Mouse (Mus musculus): ENCODE data around the gene Agt. TPM values are rescaled to one million over a fixed set of nuclear protein-coding genes. Genes with fewer than 3 reads are reported as not detected.

The Agt gene
- polyA plus RNA-seq (2015; fragmentation: Nextera tagmentation; extraction: Ambion mirVana) = 52.0 and 94.9 TPM in 2 replicates

DNA sequence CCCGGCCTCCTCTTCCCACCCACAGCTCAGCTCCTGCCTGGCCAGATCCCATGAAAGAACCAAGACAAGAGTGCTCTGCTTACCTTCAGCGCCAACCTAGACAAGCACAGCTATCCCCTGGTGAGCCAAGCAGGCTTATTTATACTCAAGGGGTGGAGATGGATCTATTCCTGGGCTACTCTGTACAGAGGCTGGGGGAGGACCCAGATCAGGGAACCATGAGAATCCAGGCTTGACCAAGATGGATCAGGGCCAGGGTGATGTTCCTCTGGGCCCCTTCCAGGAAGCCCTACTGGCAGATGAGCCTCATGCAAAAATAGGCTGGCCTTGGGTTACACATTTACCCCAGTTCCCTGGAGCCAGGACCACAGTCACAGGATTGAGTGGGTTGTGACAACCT lies at the start of gene Agt:
Gene Agt (minus strand): TSS at position 114 of the 400 bp plus-strand sequence.

GRCm38 (mm10) chr8:124575811-124576210 lies 6.3 kb upstream of the Agt start, which contains the start of gene Capn9:
Capn9 (plus strand) TSS chr8:124576111.

GRCm38 (mm10) chr8:124520249-124521080 lies 49.0 kb downstream of the Agt start, which contains the start of gene Cog2:
Cog2 (plus strand) TSS chr8:124520767.

Other genes starting within 250 kb of the Agt start
- gene Pgbd5, start 130.0 kb downstream of the Agt start, polyA plus RNA-seq (2015; fragmentation: Nextera tagmentation; extraction: Ambion mirVana) = 1.6 and 1.8 TPM in 2 replicates
- 22.5 and 23.2 TPM in 2 replicates for gene Cog2, start 48.9 kb downstream of the Agt start, polyA plus RNA-seq (2015; fragmentation: Nextera tagmentation; extraction: Ambion mirVana)
- 0.14 and 0.33 TPM in 2 replicates for gene Capn9, start 6.4 kb upstream of the Agt start, polyA plus RNA-seq (2015; fragmentation: Nextera tagmentation; extraction: Ambion mirVana)
- gene 2310022B05Rik, start 93.7 kb upstream of the Agt start, polyA plus RNA-seq (2015; fragmentation: Nextera tagmentation; extraction: Ambion mirVana) = 14.7 and 17.0 TPM in 2 replicates
- gene Ttc13, start 152.3 kb upstream of the Agt start, polyA plus RNA-seq (2015; fragmentation: Nextera tagmentation; extraction: Ambion mirVana) = 19.0 and 20.0 TPM in 2 replicates
- 6.9 and 7.2 TPM in 2 replicates for gene Arv1, start 152.4 kb upstream of the Agt start, polyA plus RNA-seq (2015; fragmentation: Nextera tagmentation; extraction: Ambion mirVana)
- gene Fam89a, start 182.1 kb upstream of the Agt start, polyA plus RNA-seq (2015; fragmentation: Nextera tagmentation; extraction: Ambion mirVana) = 0.64 and 2.0 TPM in 2 replicates
- gene Trim67, start 223.4 kb upstream of the Agt start, polyA plus RNA-seq (2015; fragmentation: Nextera tagmentation; extraction: Ambion mirVana) = 0.04 and 0.07 TPM in 2 replicates

Measured in skeletal muscle tissue, postnatal 0 days (tissue).